Mouse (Mus musculus) CH12.LX (cell line): Measurements from ENCODE around the gene Gnb2.

Experiments used
- CHD2 ChIP-seq: IDR thresholded peaks from 2 replicates; pipeline ENCODE4 v1.6.1; 2011; ENCODE audit warnings: low read length, improper control_type of control experiment
- CTCF ChIP-seq, 2 experiments: IDR thresholded peaks in 1 of 2; conservative IDR thresholded peaks in 1 of 2; 2 replicates each; pipeline ENCODE4 v1.5.1; 2011 to 2012; ENCODE audit warnings: low read depth in 2 of 2, low read length in 2 of 2, improper control_type of control experiment in 1 of 2, inconsistent platforms in 1 of 2, mild to moderate bottlenecking in 1 of 2, moderate library complexity in 1 of 2
- E2F4 ChIP-seq: IDR thresholded peaks from 2 replicates; pipeline ENCODE4 v1.6.1; 2011; ENCODE audit warnings: low read depth, low read length, improper control_type of control experiment; ENCODE audit not compliant: insufficient replicate concordance
- EP300 ChIP-seq: IDR thresholded peaks from 2 replicates; pipeline ENCODE4 v1.6.1; 2011; ENCODE audit warnings: low read length, improper control_type of control experiment
- ETS1 ChIP-seq: conservative IDR thresholded peaks from 2 replicates; pipeline ENCODE4 v1.6.1; 2012; ENCODE audit warnings: low read depth, mild to moderate bottlenecking, inconsistent platforms, low read length, improper control_type of control experiment, moderate library complexity
- GABPA ChIP-seq: IDR thresholded peaks from 2 replicates; pipeline ENCODE4 v1.6.1; 2012; ENCODE audit warnings: low read depth, low read length, improper control_type of control experiment, inconsistent platforms; ENCODE audit not compliant: insufficient replicate concordance
- KAT2A ChIP-seq: IDR thresholded peaks from 2 replicates; pipeline ENCODE4 v1.6.1; 2012; ENCODE audit warnings: low read length, improper control_type of control experiment, inconsistent platforms; ENCODE audit not compliant: insufficient replicate concordance
- MYC ChIP-seq: IDR thresholded peaks from 2 replicates; pipeline ENCODE4 v1.6.1; 2011; ENCODE audit warnings: low read depth, mild to moderate bottlenecking, improper control_type of control experiment, low read length
- NELFE ChIP-seq: IDR thresholded peaks from 2 replicates; pipeline ENCODE4 v1.6.1; 2011; ENCODE audit warnings: low read depth, low read length, improper control_type of control experiment
- POLR2A ChIP-seq: IDR thresholded peaks from 2 replicates; pipeline ENCODE4 v1.6.1; 2011; ENCODE audit warnings: low read depth, mild to moderate bottlenecking, improper control_type of control experiment, low read length
- RAD21 ChIP-seq: IDR thresholded peaks from 2 replicates; pipeline ENCODE4 v1.6.1; 2011; ENCODE audit warnings: low read depth, mild to moderate bottlenecking, low read length, improper control_type of control experiment, moderate library complexity
- RCOR1 ChIP-seq: conservative IDR thresholded peaks from 2 replicates; pipeline ENCODE4 v1.6.1; 2012; ENCODE audit warnings: low read depth, mild to moderate bottlenecking, inconsistent platforms, low read length, improper control_type of control experiment
- TCF12 ChIP-seq: IDR thresholded peaks from 2 replicates; pipeline ENCODE4 v1.6.1; 2014; ENCODE audit warnings: low read depth, mild to moderate bottlenecking, inconsistent platforms, low read length, improper control_type of control experiment
- USF1 ChIP-seq: IDR thresholded peaks from 2 replicates; pipeline ENCODE4 v1.6.1; 2014; ENCODE audit warnings: low read depth, mild to moderate bottlenecking, inconsistent platforms, low read length, improper control_type of control experiment

- TF ChIP-seq GABPA (no peak), ETS1 (no peak), CTCF (conservative IDR thresholded peaks at IDR 0.05 in 1 of 2, IDR thresholded peaks at IDR 0.05 in 1 of 2; ENCODE audit: low read depth in 2 of 2, low read length in 2 of 2) (no peak), MYC (no peak), E2F4 (no peak), POLR2A (no peak), RCOR1 (no peak), EP300 (no peak), NELFE (no peak), RAD21 (no peak), CHD2 (no peak), TCF12 (no peak), KAT2A (no peak), USF1 (no peak)
Observed at GRCm38 (mm10) chr5:137523396-137524250, 9.7 kb downstream of the Gnb2 start.
